Mouse (Mus musculus) embryonic facial prominence, embryonic 15.5 days (tissue): ENCODE results near the gene Dync1li2. TPM values are rescaled to one million over a fixed set of nuclear protein-coding genes. Genes with fewer than 3 reads are reported as not detected.

Experiments
- ATAC-seq: fragments of 200-750 bp; cut with Nextera tagmentation; 2 replicates; pipeline ENCODE4 v1.8.0; 2017; ENCODE audit warnings: low read depth, moderate TSS enrichment; ENCODE audit not compliant: insufficient number of reproducible peaks, low FRiP score, low TSS enrichment
- H3K27ac ChIP-seq: fragments of 300-500 bp; sonication (generic); replicated peaks from 2 replicates; pipeline ENCODE4 v1.5.1; 2015; ENCODE audit warnings: mild to moderate bottlenecking, inconsistent platforms
- H3K27me3 ChIP-seq: fragments of 300-500 bp; sonication (generic); 2 replicates; pipeline ENCODE4 v1.6.1; 2015; ENCODE audit warnings: inconsistent platforms
- H3K36me3 ChIP-seq: fragments of 300-500 bp; sonication (generic); 2 replicates; pipeline ENCODE4 v1.6.1; 2015; ENCODE audit warnings: mild to moderate bottlenecking, inconsistent platforms
- H3K4me1 ChIP-seq: fragments of 300-500 bp; sonication (generic); 2 replicates; pipeline ENCODE4 v1.6.1; 2015; ENCODE audit warnings: inconsistent platforms
- H3K4me2 ChIP-seq: fragments of 300-500 bp; sonication (generic); replicated peaks from 2 replicates; pipeline ENCODE4 v1.6.1; 2015; ENCODE audit warnings: mild to moderate bottlenecking, inconsistent platforms
- H3K4me3 ChIP-seq: fragments of 300-500 bp; sonication (generic); replicated peaks from 2 replicates; pipeline ENCODE4 v1.5.1; 2015; ENCODE audit warnings: mild to moderate bottlenecking, inconsistent platforms
- H3K9ac ChIP-seq: fragments of 300-500 bp; sonication (generic); 2 replicates; pipeline ENCODE4 v1.6.1; 2015; ENCODE audit warnings: inconsistent platforms
- H3K9me3 ChIP-seq: fragments of 300-500 bp; sonication (generic); replicated peaks from 2 replicates; pipeline ENCODE4 v1.6.1; 2016; ENCODE audit warnings: inconsistent platforms
- WGBS: fragments of 180-500 bp; shearing (Covaris S2); methylation state at CpG from one replicate; pipeline ENCODE4 v1.1.7; 2015; 5-methylcytosine and 5-hydroxymethylcytosine counted together
- polyA plus RNA-seq: library from polyadenylated mRNA; unstranded; fragments of >200 nt; fragmentation: Nextera tagmentation; extraction: Ambion mirVana; gene quantifications from 2 replicates; pipeline ENCODE4 v1.2.1, GENCODE M21; 2015

The Dync1li2 gene
- polyA plus RNA-seq, 1 experiment from 2014 or later: 63.0 TPM

DNA sequence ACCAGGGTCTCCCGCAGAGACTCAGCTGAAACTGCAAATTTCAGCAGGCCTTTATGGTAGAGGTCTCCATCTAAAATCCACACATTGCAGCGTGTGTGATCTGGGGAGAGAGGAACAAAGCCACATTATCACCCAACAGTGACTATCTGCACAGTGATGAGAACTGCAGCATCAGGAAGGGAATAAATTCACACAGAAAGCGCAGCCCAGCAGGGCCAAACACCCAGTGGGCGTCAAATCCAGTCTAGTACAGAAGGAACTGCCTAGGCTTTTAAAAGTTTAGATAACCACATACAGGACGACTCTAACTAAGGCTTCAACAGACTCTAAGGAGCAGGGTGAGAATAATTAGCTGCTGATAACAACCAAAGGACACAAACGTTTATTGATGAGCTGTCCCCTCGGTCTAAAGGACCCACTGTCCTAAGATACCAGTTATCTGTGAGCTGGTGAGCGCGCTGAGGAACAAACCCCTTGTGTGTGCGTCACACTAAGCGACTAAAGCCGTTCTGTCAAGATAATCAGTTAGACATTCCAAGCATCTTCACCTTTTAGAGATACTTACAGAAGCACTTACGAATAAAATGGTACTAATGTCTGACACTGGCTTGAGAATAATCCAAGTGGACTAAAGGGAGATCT is 5.2 kb downstream of the Dync1li2 start:
- H3K9ac ChIP-seq: no peak overlapping the region
- no peak for ATAC-seq
- no peaks in the 10 kb centered on the region for H3K9me3 ChIP-seq
- H3K36me3 ChIP-seq: peaks cover 71% of the 10 kb centered on the region
- H3K4me3 ChIP-seq: no peak overlapping the region
- WGBS: 91% methylated on average over 13 of the region's 13 CpGs
- H3K27ac ChIP-seq: no peak overlapping the region
- no peaks in the 10 kb centered on the region for H3K27me3 ChIP-seq
- H3K4me1 ChIP-seq: peaks cover 36% of the 10 kb centered on the region
- H3K4me2 ChIP-seq: no peak overlapping the region

DNA sequence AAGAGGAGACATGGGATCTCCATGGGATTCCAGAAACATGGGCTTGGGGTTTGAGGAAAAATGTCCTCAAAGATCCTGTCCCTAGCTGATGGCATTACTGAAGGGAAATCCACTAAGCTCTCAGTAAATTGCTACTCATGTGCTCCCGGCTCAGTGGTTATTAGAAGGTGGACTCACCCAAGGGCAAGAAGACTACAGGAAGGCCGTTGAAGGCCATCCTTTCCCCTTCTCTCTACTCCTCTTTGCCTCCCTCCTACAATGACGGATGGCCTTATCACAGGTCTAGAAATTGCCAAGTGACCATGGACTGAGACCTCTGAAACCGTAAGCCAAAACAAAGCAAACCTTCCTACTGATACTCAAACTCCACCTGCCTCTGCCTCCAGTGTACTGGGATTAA is 6.3 kb downstream of the Dync1li2 start:
- no peaks in the 10 kb centered on the region for H3K9me3 ChIP-seq
- H3K27me3 ChIP-seq: no peaks in the 10 kb centered on the region
- H3K4me3 ChIP-seq: no peak overlapping the region
- 87% methylated on average over 4 of the region's 4 CpGs for WGBS
- peaks cover 82% of the 10 kb centered on the region for H3K36me3 ChIP-seq
- peaks cover 32% of the 10 kb centered on the region for H3K4me1 ChIP-seq
- peak overlapping the region; percentile 73 for H3K27ac ChIP-seq
- H3K9ac ChIP-seq: no peak overlapping the region
- H3K4me2 ChIP-seq: no peak overlapping the region
- ATAC-seq: no peak

DNA sequence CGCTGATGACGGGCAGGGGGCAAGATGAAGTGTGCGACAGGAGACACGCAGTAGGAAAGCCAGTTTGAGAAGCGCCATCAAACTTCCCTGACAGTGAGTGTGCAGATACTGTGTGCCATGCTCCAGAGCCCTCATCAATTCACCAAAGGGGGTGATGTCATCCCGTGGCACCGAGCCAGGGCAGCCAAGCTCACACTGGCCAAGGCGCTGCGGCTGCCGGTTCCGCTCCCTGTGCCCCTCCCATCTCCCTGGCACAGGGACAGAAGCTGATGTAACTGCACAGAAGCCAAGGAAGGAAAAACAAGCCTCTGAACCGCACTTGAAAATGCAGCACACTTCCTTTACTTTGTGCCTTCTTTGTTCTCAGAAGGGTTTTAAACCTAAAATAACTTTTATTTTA is 6.8 kb downstream of the Dync1li2 start:
- Histone ChIP-seq H3K4me1 (peaks cover 26% of the 10 kb centered on the region), H3K36me3 (peaks cover 87% of the 10 kb centered on the region), H3K4me3 (no peak overlapping the region), H3K4me2 (no peak overlapping the region), H3K27me3 (no peaks in the 10 kb centered on the region), H3K9me3 (no peaks in the 10 kb centered on the region), H3K27ac (peak overlapping the region; percentile 73), H3K9ac (no peak overlapping the region)
- 37% methylated on average over 12 of the region's 12 CpGs for WGBS
- ATAC-seq: peak; percentile 91

DNA sequence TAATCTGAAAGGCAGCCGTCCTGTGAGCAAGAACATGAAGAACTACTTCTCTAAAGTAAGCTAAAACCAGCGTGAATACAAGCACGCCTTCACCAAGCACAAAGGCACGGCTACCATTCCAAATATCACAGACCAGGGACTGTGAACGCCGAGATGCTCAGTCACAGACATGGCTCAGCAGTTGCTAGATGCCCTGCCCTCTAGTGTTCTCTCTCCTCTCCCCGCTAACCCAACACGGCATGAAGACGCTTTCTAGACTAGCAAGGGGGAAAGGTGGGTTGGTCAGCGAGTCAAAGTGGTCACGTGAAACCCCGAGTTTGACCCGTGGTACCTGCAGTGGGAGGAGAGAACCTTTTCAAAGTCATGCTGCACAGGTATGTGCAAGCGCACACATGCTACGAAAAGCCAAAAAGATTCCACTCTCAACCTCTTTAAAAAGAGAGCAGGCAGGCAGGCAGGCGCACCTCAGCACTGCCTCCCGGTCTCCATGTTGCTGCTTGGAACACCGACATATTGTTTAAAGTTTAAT is 8.0 kb downstream of the Dync1li2 start:
- no peaks in the 10 kb centered on the region for H3K27me3 ChIP-seq
- H3K9ac ChIP-seq: no peak overlapping the region
- H3K4me3 ChIP-seq: no peak overlapping the region
- no peaks in the 10 kb centered on the region for H3K9me3 ChIP-seq
- H3K4me1 ChIP-seq: peaks cover 22% of the 10 kb centered on the region
- no peak overlapping the region for H3K27ac ChIP-seq
- H3K36me3 ChIP-seq: peaks cover 91% of the 10 kb centered on the region
- ATAC-seq: no peak
- H3K4me2 ChIP-seq: no peak overlapping the region
- 88% methylated on average over 18 of the region's 18 CpGs for WGBS

DNA sequence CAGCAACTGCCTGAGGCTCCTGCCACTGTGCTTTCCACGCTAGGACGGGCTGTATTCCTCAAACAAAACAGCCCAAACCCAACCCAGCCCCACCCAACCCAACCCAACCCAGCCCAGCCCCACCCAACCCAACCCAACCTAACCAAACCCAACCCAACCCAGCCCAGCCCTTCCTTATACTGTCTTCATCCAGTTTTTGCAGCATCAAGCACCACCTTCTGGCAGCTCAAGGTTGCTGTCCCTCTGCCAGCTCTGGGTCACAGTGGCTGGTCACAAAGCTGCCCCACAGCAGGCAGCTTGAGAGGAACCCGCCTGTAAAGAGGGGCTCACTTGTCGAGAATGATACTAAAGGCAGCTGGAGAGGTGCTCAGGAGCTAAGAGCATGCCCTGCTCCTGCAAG is 8.6 kb downstream of the Dync1li2 start:
- Histone ChIP-seq H3K4me1 (peaks cover 22% of the 10 kb centered on the region), H3K4me2 (no peak overlapping the region), H3K27me3 (no peaks in the 10 kb centered on the region), H3K9me3 (no peaks in the 10 kb centered on the region), H3K4me3 (no peak overlapping the region), H3K27ac (no peak overlapping the region), H3K9ac (no peak overlapping the region), H3K36me3 (peaks cover 91% of the 10 kb centered on the region)
- 56% methylated on average over 4 of the region's 4 CpGs for WGBS
- no peak for ATAC-seq

DNA sequence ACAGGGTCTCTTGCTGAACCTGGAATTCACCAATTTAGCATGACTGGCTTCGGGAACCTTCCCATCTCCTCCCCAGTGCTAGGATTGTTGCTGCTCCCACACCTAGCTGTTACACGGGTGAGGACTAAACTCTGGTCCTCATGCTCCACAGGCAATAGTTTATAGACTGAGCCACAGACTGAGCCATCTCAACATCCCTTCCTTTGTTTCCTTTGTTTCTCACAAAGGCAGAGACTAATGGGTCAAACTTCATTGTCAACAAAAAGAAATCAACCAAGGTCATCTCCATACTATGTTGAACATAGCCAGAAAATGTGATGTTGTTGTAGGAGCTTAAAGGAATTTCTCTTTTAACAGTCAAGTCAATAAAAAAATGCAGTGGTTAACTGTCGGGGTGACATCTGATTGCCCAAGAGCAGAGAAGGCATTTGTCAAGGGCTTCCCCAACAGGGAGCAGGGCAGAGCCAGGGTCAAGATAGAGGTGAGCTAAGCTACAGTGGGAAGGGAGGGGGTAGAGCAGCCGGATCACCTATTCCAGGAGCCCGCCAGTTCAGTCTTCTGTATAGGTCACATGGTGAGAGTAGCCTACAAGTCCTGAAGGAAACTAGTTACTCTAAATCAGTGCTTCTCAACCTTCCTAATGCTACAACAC is 9.5 kb downstream of the Dync1li2 start:
- no peak for ATAC-seq
- Histone ChIP-seq H3K27me3 (no peaks in the 10 kb centered on the region), H3K9me3 (no peaks in the 10 kb centered on the region), H3K36me3 (peaks cover 91% of the 10 kb centered on the region), H3K9ac (no peak overlapping the region), H3K4me3 (no peak overlapping the region), H3K27ac (no peak overlapping the region), H3K4me1 (peaks cover 22% of the 10 kb centered on the region), H3K4me2 (no peak overlapping the region)
- 96% methylated on average over 5 of the region's 5 CpGs for WGBS

DNA sequence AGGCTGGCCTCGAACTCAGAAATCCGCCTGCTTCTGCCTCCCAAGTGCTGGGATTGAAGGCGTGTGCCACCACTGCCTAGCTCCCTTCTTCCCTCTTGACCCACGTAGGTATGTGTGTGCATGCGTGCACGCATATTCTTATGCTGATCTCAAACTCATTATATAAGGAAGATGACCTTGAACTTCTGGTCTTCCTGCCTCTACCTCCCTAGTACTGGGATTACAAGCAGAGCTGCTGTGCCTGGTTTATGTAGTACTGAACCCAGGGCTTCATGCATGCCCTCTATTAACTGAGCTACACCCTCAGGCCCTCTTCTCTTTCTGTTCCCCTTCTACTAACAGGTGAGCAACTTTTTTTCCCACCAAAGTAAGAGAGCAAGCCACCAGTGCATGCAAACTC is 10.2 kb downstream of the Dync1li2 start:
- no peaks in the 10 kb centered on the region for H3K9me3 ChIP-seq
- H3K4me2 ChIP-seq: no peak overlapping the region
- H3K9ac ChIP-seq: no peak overlapping the region
- no peak for ATAC-seq
- no peak overlapping the region for H3K4me3 ChIP-seq
- no peak overlapping the region for H3K27ac ChIP-seq
- WGBS: 99% methylated on average over 6 of the region's 6 CpGs
- peaks cover 93% of the 10 kb centered on the region for H3K36me3 ChIP-seq
- no peaks in the 10 kb centered on the region for H3K27me3 ChIP-seq
- peaks cover 22% of the 10 kb centered on the region for H3K4me1 ChIP-seq

DNA sequence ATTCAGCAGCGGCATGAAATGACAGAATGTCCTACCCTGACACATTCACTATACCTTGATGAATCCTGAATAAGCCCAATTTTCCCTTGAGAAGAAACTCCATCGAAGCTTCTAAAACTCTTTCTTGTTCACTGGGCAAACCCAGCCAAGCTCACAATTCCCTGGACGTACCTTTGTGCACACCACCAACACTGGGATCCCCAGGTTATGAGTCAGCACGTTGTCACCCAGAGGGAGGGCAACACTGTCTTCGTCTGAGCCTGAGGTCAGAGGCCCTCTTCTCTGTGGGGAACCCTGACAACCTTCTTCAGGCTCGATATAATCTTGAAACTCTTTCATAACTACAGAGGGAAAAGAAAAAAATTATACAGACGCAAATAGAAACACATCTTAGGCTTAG is 12.6 kb downstream of the Dync1li2 start:
- WGBS: 87% methylated on average over 7 of the region's 7 CpGs

DNA sequence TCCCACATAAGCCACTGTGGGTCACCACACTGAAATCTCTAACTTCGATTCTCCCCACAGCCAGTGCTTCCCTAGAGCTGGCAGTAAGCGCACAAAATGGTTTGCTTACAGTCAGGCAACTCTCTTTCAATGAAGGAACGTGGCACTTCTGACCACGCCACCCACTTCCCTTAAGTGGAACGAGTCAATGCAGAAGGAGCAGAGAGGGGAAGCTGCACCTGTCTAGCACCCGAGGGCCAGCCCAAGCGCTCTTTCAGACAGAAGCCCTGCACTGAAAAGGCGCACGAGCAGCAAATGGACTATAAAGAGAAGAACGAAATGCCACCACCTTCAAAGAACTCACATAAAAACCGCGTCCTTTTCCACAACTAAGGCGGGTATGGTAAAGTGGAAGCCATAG is 15.1 kb downstream of the Dync1li2 start:
- Histone ChIP-seq H3K27me3 (no peaks in the 10 kb centered on the region), H3K4me3 (no peak overlapping the region), H3K27ac (no peak overlapping the region), H3K36me3 (peaks cover 96% of the 10 kb centered on the region), H3K9ac (no peak overlapping the region), H3K9me3 (no peaks in the 10 kb centered on the region), H3K4me2 (no peak overlapping the region), H3K4me1 (no peaks in the 10 kb centered on the region)
- ATAC-seq: no peak
- WGBS: 94% methylated on average over 13 of the region's 13 CpGs

More for the DNA sequence above, 12.6 kb downstream of the Dync1li2 start:
- no peak for ATAC-seq
- H3K9ac ChIP-seq: no peak overlapping the region
- H3K4me3 ChIP-seq: no peak overlapping the region
- H3K27me3 ChIP-seq: no peaks in the 10 kb centered on the region
- peaks cover 4% of the 10 kb centered on the region; the same call in 1 of the 2 replicates for H3K4me1 ChIP-seq
- H3K4me2 ChIP-seq: no peak overlapping the region
- peaks cover 96% of the 10 kb centered on the region for H3K36me3 ChIP-seq
- H3K27ac ChIP-seq: no peak overlapping the region
- H3K9me3 ChIP-seq: no peaks in the 10 kb centered on the region

DNA sequence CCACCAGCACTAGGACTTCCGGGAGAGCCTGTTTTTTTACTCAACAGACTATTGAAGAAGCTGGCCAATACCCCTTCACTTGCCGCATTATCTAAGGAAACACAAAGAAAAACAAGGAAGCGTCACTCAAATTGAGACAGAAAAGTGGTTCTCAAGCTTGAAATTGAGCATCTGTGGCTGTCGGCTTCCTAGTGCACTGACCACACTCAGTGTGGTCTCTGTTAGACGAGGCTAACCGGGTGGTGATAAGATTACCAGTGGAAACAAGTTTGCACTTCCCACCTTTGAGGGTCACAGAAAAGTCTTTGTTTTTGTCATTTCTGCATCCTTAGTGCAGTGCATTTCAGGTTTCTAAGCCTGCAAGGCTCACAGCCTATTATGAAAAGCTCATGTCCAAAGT is 20.5 kb downstream of the Dync1li2 start:
- no peak overlapping the region for H3K4me2 ChIP-seq
- H3K4me1 ChIP-seq: no peaks in the 10 kb centered on the region
- no peak overlapping the region for H3K9ac ChIP-seq
- no peaks in the 10 kb centered on the region for H3K9me3 ChIP-seq
- no peak overlapping the region for H3K4me3 ChIP-seq
- no peak overlapping the region for H3K27ac ChIP-seq
- no peaks in the 10 kb centered on the region for H3K27me3 ChIP-seq
- H3K36me3 ChIP-seq: peaks cover 93% of the 10 kb centered on the region
- no peak for ATAC-seq
- WGBS: 87% methylated on average over 6 of the region's 6 CpGs

DNA sequence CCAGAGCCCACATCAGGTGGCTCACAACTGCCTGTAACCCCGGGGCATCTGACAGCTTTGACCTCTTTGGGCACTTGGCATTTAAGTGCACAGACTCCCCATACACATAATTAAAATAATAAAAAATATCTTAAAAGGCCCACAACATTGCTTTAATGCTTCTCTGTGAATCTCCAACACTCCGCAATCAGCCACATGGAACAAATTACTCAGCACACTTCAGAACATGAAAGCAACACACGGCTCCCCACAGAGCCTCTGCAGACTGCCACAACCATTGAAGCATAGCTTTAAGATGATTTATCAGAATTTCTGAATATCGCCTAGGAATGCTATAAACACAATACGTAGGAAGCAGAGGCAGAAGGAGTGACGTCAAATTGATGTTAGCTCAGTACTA is 26.8 kb downstream of the Dync1li2 start:
- no peak overlapping the region for H3K27ac ChIP-seq
- H3K36me3 ChIP-seq: peaks cover 38% of the 10 kb centered on the region
- no peak for ATAC-seq
- no peak overlapping the region for H3K4me2 ChIP-seq
- no peak overlapping the region for H3K9ac ChIP-seq
- peaks cover 3% of the 10 kb centered on the region; the same call in 1 of the 2 replicates for H3K4me1 ChIP-seq
- H3K4me3 ChIP-seq: no peak overlapping the region
- H3K9me3 ChIP-seq: no peaks in the 10 kb centered on the region
- no peaks in the 10 kb centered on the region for H3K27me3 ChIP-seq
- WGBS: 66% methylated on average over 6 of the region's 6 CpGs
